In the genomic region with DNA sequence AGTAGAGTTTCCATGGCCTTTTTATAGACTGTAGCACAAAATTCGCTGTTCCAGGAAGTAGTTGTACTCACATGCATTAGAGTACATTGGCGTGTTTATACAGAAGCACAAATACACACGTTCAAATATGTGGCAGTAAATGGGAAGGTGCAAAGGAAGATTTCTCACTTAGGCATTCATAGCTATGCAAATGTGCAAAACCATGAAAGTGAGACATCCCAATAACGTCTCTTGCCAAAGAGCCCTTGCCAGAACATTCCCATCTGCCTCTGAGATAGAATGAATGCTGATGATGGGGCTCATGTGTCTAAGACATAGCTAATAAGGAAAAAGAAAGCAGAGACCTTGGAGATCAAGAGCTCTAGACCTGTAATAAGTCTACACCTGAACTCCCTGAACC, we compare ENCODE assay signal across 13 mouse cellular contexts.
DNase-seq lines count a peak whose midpoint lies in the region; ATAC-seq lines count a peak whose summit lies in the region.
"Had no signal": no experiment of that assay in that cellular context is flagged by ENCODE, and none has a peak within 500 bp of the region (broad histone marks: within the 10 kb centered on the region; RNA-seq: fewer than 3 reads in every experiment).

No protein-coding gene starts in this region.

- DNase-seq in cerebellum, postnatal 14 days, result peak; percentile 34 to 41
- peak; percentile 9 for DNase-seq in left cerebral cortex, adult 11 months (ENCODE audit: low spot score)
- no peak for DNase-seq in left cerebral cortex, postnatal 4 days
- DNase-seq in right cerebral cortex, postnatal 10 days (ENCODE audit: low spot score in 2 of 2), result peak; percentile 40 to 54
- DNase-seq in right cerebral cortex, postnatal 14 days, result no peak
- no peak for DNase-seq in adrenal gland, adult 2 months
- DNase-seq in ovary, postnatal 10 days (ENCODE audit: low spot score), result no peak
- DNase-seq: adrenal gland, postnatal 10 days; kidney, adult 11 months; kidney, postnatal 14 days had no signal

- ATAC-seq in cerebellum, adult (ENCODE audit: insufficient number of reproducible peaks, low FRiP score, low TSS enrichment), result no peak
- ATAC-seq: hindbrain, postnatal 0 days; midbrain, embryonic 15.5 days had no signal

- intact Hi-C loops in left cerebral cortex, postnatal 4 days (cut with DNase I), result no loop called here

Comparison
In these comparisons a context has a peak if more than half of its experiments do, and no peak if none do; other contexts are left out.
1. DNase-seq: peak in cerebellum, postnatal 14 days (2 of 2), left cerebral cortex, adult 11 months (single experiment) and right cerebral cortex, postnatal 10 days (2 of 2); none in left cerebral cortex, postnatal 4 days (single experiment), right cerebral cortex, postnatal 14 days (single experiment), adrenal gland, adult 2 months (single experiment) and ovary, postnatal 10 days (single experiment).